Mouse (Mus musculus) cerebellum, adult 9-10 months (tissue): ENCODE data around the gene Cts6.
A peak's percentile ranks its signal among the peaks of the same experiment; 100 is the strongest.
"Not testable (repeated sequence)": the region's sequence is repeated elsewhere in the genome, so short reads cannot be mapped to it uniquely, and the experiment has no call there.

ENCODE experiments used
- DNase-seq: peaks from one replicate; pipeline ENCODE4 v3.0.0; 2022

The Cts6 gene

DNA sequence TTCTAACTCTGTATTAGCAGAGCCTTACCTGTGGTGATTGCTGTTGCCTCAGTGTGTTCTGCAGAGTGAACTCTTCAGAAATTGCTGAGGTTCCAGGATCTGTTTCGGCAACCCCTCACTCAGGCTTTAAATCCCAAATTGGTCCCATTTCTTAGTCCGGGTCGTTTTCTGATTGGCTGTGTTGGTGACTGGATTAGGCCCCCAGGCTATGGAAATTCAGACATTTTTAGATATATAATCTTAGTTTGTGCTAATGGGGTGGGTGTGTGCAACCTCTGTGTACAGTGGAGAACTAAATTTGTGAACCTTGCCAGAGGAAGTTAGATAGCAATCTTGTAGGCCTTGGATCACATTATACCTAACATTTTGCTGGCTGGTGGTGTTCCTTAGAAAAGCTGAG, at the start of gene Cts6:
Gene Cts6 (minus strand): TSS at position 101 of the 400 bp plus-strand sequence.
- DNase-seq, result no peak

DNA sequence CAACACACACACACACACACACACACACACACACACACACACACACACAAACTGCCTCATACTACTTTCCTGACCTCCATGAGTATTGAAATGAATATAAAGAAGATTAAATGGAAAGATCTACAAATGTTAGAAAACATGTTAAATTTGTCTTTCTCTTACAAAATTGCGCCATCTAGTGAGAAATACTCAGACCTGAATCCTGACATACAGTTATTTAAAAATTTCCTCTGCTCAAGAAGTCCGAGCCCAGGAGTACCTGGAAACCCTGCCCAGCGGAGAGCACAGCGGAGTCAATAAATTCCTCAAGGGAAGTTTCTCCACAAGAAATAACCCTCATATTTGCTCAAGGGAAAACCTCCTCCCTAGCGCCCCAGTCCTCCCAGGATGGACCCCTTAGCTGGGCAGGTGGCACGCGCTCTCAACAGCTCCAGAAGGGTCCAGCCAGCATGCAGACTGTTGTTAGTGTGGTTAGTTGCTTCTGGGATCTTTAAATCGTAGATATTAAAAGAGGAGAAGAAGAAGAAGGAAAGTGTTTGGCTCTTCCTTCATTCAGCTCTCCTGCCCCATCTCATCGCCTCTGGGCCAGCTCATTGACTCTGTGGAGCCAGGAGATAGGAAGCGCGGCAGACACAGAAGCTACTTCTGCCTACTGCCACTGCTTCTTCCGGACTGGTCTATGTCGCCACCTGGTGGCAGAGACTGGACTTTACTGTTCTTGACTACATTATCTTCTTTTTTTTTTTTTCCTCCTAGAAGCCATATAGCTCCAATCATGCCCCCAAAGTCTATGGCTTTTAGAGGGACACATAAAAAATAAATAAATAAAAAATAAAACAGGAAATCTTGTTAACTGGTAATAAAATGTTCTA, 38.1 kb upstream of the Cts6 start:
- DNase-seq, result peak; percentile 1

DNA sequence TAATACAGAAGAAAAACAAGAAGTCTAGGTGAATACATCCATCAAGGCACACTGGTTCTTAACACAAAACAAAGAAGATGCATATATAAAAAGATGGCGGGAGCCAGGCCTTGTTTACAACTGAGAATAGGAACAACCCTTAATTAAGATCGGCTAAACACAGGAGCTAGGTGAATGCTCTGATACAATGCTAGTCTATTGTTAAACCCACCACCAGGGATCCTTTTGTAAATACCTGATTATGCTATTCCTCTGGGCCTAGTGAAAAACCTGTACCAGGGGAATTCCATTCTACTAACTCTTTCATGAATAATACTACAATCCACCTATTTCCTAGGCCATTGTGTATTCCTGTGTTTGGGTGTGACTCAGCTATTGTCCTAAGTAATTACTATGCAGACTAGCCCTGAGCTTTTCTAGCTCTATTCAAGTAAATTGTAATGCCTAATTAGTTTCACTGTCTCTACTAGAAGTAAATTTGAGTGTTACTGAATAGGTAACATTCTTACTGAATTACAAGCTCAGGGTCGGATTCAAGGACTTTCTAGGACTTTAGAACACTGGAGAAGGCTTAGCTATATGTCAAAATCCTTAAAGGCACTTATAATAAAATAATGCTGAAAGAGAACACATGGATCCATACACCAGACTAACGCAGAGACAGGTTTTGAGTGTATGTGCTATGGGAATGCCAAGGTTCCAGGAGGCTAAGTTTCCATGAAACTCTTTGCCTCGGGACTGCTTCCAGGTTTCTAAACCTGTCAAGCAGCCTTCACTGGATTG, 17.9 kb downstream of the Cts6 start:
- not testable (repeated sequence) for DNase-seq

DNA sequence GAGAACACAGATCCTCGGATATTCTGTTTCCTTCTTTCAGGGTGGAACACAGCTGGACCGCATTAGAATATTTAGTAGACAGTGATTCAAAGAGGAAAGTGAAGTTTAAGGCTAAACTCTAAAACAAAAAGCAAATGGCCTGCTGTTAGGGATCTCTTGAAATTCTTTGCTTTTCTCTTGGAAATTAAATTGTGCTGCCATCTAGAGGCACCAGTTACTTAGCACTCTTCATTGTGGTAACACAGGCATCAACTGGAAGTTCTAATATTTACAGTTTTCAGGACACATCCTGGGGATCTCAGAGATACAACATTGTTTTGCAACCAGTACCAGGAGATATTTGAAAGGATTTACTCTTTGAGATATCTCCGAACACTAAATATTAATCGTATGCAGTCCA, 38.6 kb downstream of the Cts6 start:
- no peak for DNase-seq

DNA sequence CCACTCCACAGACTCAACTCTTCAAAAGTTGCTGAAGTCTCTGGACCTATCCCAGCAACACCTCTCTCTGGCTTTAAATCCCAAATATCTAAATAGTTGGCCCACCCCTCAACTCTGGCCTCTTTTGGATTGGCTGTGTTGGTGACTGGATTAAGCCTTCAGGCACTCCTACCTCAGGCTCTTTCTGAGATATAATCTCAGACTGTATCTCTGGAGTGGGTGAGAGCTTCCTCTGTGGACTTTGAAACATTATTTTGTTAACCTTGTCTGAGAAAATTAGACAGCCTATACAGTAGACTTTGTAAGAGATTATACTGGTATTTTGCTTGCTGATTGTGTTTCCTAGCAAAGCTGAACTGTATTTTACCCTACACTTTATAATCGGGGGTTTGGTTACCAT, 39.1 kb downstream of the Cts6 start, which contains the start of gene Ctsr:
Gene Ctsr (minus strand): TSS at position 101 of the 400 bp plus-strand sequence.
- no peak for DNase-seq
